Mouse (Mus musculus) cerebellum, postnatal 10 days (tissue): ENCODE measurements around the gene Trpv1.

ENCODE experiments used
- DNase-seq, 2 experiments: peaks; one replicate each; pipeline ENCODE4 v3.0.0; 2021; ENCODE audit warnings: mixed read lengths in 2 of 2

Gene Trpv1

GRCm38 (mm10) chr11:73233992-73234391 lies at the start of gene Trpv1:
TSS of gene Trpv1 (plus strand) at chr11:73234292.
- no peak for DNase-seq

DNA sequence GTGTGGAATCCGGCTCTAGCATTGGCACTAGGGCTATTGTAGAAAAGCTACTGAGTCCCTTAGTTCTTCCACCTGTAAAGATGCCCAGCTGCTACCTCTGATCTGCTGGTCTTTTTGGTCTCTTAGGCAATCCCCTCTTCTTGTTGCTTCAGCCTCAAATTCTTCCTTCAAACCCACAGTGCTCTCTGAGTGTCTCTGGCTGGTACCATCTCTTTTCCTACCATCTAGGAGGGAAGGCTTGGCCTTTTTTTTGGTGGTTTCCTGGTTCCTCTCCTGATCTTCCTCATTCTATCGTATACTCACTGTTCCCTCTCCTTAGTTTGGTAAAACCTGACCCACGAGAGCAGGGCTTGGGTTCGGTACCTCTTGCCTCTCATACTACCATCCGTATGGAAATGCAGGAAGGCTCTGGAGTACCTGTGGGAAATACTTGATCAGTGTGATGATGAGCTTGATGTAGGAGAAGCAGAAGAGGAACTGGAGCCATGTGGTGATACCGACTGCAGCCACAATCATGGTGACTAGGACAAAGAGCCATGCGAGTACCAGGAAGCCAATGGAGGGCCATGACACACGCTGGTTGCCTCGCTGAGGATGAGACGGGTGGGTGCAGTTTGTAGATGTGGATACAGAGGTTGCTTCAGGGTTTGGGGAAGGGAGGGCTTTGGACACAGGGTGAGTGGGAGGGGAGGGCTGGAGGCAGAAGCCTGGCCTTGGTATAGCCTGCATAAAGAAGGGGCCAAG lies 48.0 kb upstream of the Trpv1 start:
- DNase-seq = no peak

GRCm38 (mm10) chr11:73187231-73187630 lies 46.9 kb upstream of the Trpv1 start:
- no peak for DNase-seq

DNA sequence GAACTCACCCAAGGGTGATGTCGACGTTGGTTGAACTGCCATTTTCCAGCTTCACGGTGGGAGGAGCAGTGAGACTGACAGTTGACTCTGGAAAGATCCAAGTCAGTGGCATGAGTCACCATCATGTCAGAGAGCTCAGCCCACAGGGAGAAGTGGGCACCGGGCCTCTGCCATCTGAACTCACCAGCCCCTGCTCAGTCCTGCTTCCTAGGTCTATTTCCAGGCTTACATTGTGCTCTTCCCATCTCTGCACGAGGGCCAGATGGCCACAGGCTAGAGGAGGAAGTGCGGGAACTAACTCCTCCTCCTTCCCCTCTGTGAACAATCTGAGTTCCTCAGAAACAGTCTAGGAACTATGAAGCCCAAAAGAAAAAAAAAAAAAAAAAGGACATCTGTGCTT lies 41.0 kb upstream of the Trpv1 start:
- peak; percentile 74 to 78 for DNase-seq

DNA sequence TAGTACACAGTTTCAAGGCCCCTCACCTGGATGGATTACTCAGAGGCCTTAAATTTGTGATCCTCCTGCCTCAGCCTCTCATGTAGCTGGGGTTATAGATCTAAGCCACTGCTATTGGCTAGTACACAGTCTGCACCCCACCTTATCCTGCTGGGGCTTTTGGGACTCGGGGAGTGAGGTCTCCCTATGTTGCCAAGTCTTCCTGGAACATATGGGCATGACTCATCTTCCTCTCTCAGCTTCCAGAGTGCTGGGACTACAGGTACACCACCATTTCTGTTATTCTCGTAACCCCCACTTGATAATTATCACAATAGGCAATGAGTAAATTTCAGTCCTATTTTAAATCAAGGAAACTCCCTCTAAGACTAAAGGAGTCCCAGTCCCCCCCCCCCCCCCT lies 39.6 kb upstream of the Trpv1 start:
- no peak for DNase-seq

- DNase-seq = no peak
Observed at GRCm38 (mm10) chr11:73198190-73198589, 35.9 kb upstream of the Trpv1 start.

- peak; percentile 86 to 88 for DNase-seq
Observed at GRCm38 (mm10) chr11:73198603-73199229, 35.4 kb upstream of the Trpv1 start, which contains the start of gene Ctns. TSS of gene Ctns (minus strand) at chr11:73199042.

DNA sequence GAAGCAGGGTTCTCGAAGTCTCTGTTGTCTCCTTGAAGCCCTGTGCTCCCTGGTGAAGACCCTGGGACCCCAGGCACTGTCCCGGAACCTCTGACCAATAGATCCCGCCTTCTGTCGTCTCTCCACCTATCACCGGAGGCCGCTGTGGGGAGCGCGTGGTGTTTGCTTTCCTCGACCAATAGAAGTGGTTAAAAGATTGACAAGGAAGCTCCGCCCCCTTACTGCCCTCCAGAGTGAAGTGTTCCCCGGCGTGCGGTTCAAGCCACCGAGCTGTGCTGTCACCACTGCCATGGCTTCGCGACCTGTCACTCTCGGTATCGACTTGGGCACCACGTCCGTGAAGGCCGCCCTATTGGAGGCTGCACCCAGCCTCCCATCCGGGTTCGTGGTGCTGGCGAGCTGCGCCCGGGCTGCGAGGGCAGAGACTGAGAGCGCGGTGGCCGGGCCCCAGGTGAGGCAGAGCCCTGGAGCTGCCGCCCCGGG lies 34.8 kb upstream of the Trpv1 start, which contains the start of gene Shpk:
Gene Shpk, plus strand, starts transcription at position 231 of the 483 bp plus-strand sequence.
- DNase-seq = peak; percentile 98

- no peak for DNase-seq
Observed at GRCm38 (mm10) chr11:73199879-73200278, 34.2 kb upstream of the Trpv1 start.

- DNase-seq = no peak
Observed at GRCm38 (mm10) chr11:73201021-73201420, 33.1 kb upstream of the Trpv1 start.

DNA sequence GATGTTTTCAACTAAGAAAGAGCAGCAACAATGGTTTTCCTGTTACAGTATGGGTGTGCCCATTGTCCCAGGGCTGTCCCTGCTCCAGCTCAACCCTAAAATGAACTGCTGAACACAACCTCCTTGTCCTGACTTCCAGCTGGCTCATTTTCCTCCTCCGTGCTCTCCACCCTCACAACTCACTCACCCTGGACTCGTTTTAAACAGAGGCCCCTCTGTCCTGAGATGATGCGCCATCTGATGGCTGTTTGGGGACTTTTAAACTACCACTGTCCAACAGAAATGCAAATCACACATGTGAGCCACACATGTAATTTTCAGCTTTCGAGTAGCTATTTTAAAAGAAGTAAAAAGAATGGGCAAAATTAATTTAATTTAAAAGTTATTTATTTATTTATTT lies 32.5 kb upstream of the Trpv1 start:
- DNase-seq = peak in 1 of 2 experiments; percentile 29

DNA sequence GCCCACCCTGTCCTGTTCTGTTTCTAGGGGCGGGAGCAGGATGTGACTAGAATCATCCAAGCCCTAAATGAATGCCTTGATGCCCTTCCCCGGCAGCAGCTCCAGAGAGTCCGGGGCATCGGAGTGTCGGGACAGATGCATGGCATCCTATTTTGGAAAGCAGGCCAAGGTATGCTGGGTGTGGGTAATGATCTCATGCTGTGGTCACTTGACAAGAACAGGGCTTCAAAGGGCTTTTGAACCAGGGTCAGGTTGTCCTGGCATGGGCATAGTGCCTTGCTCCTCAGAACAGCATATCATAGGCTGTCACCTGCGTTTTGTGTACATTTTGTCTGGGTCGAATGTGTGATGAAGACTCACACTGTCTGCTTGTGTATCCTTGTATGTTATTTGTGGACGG lies 30.2 kb upstream of the Trpv1 start:
- no peak for DNase-seq

DNA sequence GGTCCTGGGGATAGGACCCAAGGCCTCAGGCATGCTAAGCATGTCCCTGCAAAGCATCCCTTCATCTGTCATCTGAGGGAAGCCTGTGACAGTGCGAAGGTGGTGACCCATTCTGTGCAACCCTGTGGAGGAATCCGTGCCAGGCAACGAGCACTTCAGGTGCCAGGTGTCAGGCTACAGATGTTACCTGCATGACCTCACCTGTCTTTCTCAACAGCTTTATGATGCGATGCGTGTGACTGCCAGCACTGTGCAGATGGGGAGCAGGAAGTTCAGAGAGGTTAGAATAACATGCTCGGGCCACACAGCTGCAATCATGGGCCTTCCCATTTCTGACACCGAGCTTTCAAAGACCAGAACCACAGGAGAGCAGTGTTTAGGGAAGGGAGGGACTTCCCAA lies 28.9 kb upstream of the Trpv1 start:
- no peak for DNase-seq

DNA sequence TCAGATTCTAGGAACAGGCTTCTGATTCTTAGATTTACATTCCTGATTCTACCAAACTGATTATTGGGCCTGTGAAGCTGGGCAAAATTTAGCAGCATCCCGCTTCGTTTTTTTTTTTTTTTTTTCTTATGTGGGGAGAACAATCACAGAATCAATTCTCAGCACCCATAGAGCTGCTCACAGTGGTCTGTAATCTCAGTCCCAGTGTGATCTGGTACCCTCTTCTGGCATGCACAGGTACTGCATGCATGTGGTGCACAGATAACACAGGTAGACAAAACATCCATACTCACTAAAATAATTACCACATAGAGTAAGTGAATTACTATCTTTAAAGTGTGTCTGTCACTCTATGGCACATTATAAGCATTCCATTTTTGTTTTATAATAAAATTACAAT lies 26.5 kb upstream of the Trpv1 start:
- no peak for DNase-seq

DNA sequence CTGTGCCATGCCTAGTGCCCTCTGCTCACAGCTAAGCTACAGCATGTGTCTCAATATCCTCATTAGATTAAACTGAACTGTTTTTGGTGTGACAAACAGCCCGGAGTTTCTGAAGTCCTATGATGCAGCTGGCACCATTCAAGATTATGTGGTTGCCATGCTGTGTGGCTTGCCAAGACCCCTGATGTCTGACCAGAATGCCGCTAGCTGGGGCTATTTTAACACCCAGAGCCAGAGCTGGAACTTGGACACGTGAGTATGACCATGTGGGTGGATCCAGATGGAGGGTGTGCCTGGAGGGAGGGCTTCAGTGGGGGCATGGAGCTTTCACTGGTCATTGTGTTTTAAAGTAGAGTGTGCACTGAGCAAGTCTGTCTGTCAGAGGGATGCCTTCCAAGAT lies 20.1 kb upstream of the Trpv1 start:
- DNase-seq = peak; percentile 56 to 71

DNA sequence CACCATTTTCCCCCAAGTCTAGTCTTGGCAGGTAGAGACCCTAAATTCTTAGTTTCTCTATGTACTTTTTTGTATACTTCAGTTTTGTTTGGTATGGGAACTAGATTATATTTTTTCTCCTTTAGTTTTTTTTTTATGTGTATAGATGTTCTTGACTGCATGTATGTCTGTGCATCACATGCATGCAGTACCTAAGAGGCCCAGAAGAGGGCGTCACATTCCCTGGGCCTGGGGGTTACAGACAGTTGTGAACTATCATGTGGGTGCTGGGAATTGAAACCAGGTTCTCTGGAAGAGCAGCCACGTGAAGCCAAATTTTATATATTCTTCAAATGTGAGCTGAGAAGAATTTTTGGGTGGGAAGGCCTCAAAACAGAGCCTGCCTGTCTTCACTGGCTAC lies 14.4 kb upstream of the Trpv1 start:
- no peak for DNase-seq

DNA sequence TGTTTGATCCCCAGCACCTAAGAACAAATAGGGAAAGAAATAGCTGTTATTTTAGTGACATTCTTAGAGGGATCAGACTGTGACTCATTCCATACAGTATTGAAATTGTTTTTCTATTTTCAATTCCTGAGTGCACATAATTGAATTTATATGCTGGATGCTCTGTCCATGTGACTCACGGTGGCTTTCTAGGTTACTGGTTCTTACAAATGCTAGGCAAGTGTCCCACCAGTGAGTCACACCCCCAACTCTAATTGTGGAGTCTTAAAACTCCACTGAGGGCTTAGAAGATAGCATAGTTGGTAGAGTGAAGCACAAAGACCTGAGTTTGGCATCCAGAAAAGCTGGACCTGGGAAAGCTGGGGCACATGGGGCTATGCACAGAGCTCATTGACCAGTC lies 13.4 kb upstream of the Trpv1 start:
- no peak for DNase-seq

DNA sequence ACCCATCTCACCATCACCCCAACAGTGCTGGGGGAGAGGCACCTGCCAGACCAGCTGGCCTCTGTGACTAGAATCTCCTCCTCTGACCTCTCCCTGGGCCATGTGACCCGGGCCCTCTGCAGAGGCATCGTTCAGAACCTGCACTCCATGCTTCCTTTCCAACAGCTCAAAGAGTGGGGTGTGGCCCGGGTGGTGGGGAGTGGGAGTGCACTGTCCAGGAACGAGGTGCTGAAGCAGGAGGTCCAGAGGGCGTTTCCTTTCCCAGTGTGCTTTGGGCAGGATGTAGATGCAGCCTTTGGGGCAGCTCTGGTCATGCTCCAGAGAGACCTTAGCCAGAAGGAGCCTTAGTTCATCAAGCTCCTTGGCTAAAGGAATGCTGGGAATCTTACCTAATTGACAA lies 11.2 kb upstream of the Trpv1 start:
- DNase-seq = no peak

DNA sequence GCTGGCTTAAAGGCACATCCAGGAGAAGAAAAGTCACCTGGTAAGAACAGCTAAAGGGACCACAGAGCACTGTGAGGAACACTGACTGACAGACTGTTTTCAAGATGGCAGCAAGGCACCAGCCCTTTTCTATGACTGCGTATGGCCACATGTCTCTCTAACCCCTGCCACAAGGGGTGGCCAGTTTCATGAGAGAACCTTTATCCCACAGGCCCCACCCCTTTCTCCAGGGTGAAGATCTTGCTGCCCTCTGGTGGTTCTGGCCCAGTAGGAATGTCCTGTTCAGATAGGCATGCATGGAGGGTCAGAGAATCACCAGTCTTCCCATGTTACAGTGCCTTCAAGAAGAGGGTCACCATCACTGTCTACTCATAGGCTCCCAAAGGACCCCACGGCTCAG lies 10.1 kb upstream of the Trpv1 start:
- DNase-seq = peak; percentile 23 to 26

DNA sequence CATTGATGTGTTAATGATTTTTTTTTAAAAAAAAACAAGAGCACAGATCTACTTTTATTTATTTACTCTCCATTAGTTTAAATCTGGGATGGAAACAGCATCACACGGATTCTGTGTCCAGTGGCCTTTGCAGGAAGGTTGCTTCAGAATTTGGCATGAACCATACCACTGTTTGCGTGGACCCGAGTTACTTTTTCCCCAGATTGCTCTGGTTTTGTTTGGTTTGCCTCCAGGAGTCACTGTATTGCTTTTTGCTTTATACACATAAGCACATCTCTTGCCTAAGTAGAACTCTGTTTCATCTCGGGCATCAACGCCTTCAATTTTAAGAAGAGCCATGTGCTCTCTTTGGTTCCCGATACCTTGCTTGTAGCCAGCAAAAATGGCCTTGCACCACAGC lies 8.2 kb upstream of the Trpv1 start:
- DNase-seq = no peak

DNA sequence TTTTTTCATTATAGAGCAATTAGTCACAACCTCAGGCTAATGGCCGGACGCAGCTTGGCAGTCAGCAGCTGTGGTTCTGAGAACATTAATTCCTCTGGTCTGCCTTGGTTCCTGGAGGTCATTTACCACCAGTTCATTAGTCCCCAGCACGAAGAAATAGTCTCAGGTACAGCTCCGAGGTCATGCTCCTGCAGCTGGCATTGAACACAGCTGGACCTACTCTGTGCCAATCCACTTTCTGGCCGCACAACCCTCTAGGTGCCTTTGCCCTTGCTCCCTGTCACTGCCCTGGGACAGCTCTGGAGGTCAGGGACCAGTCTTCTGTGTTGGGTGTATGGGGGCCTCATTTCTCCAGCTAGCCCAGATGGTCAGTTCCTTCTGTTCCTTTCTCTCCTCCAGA lies 5.2 kb upstream of the Trpv1 start:
- no peak for DNase-seq

- DNase-seq = no peak
Observed at GRCm38 (mm10) chr11:73230081-73230480, 4.0 kb upstream of the Trpv1 start.

DNA sequence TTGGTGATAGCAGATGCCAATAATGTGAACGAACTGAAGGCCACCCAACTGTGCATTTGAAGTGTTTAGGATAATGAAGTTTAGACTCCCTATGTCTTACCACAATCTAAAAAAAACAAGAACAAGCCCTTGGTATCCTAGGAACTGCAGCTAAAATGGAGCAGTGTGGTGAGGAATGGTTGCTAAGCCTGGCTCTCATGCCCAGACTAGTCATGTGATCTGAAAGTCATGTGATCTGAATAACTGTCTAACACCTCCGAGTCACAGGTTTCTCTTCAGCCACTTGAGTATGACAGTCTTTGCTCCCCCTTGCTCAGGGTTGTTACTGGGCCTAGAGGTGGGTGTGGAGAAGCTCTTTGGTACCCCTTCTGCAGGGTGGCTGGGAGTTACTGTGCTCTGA lies 1.6 kb upstream of the Trpv1 start:
- no peak for DNase-seq

- peak in 1 of 2 experiments; percentile 34 for DNase-seq
Observed at GRCm38 (mm10) chr11:73235990-73236701, 2.1 kb downstream of the Trpv1 start.
